Mouse (Mus musculus): ENCODE measurements around the gene Nudt13. TPM values are rescaled to one million over a fixed set of nuclear protein-coding genes. Genes with fewer than 3 reads are reported as not detected.
"Not testable (repeated sequence)": the region's sequence is repeated elsewhere in the genome, so short reads cannot be mapped to it uniquely, and the experiment has no call there.

Gene Nudt13
- polyA plus RNA-seq, 1 experiment from 2014 or later: 18.8 TPM

GRCm38 (mm10) chr14:20268421-20268820 lies 26.1 kb upstream of the Nudt13 start:
- Histone ChIP-seq H3K4me3 (replicated peaks; ENCODE audit: low read length) (no peak overlapping the region), H3K4me2 (ENCODE audit: low read length) (no peak overlapping the region), H3K36me3 (ENCODE audit: control insufficient read depth, insufficient read depth) (no peaks in the 10 kb centered on the region), H3K27ac (ENCODE audit: low read length) (no peak overlapping the region), H3K4me1 (replicated peaks; ENCODE audit: control insufficient read depth, insufficient read depth, low read length) (no peaks in the 10 kb centered on the region), H3K9me3 (ENCODE audit: control insufficient read depth, low read length) (no peaks in the 10 kb centered on the region), H3K9ac (replicated peaks; ENCODE audit: low read depth, low read length) (no peak overlapping the region), H3K27me3 (replicated peaks; ENCODE audit: control insufficient read depth, insufficient read depth, low read length) (no peaks in the 10 kb centered on the region)
- no peak for ATAC-seq
- 65% methylated on average over 6 of the region's 6 CpGs for WGBS

- Histone ChIP-seq H3K4me1 (replicated peaks; ENCODE audit: control insufficient read depth, insufficient read depth, low read length) (no peaks in the 10 kb centered on the region), H3K9me3 (ENCODE audit: control insufficient read depth, low read length) (peaks cover 4% of the 10 kb centered on the region; the same call in 1 of the 2 replicates), H3K4me2 (ENCODE audit: low read length) (no peak within 1 kb of the TSS), H3K27me3 (replicated peaks; ENCODE audit: control insufficient read depth, insufficient read depth, low read length) (no peaks in the 10 kb centered on the region), H3K9ac (replicated peaks; ENCODE audit: low read depth, low read length) (no peak within 1 kb of the TSS), H3K27ac (ENCODE audit: low read length) (no peak within 1 kb of the TSS), H3K36me3 (ENCODE audit: control insufficient read depth, insufficient read depth) (no peaks in the 10 kb centered on the region), H3K4me3 (replicated peaks; ENCODE audit: low read length) (no peak within 1 kb of the TSS)
- 82% methylated on average over 6 of the region's 6 CpGs for WGBS
- ATAC-seq: no peak
Observed at GRCm38 (mm10) chr14:20269082-20269809, 25.3 kb upstream of the Nudt13 start, which contains the start of gene Kcnk16. TSS of gene Kcnk16 (minus strand) at chr14:20269199.

- no peaks in the 10 kb centered on the region for H3K27me3 ChIP-seq (replicated peaks; ENCODE audit: control insufficient read depth, insufficient read depth, low read length)
- no peak overlapping the region for H3K27ac ChIP-seq (ENCODE audit: low read length)
- WGBS: 32% methylated on average over 4 of the region's 4 CpGs
- no peak overlapping the region for H3K9ac ChIP-seq (replicated peaks; ENCODE audit: low read depth, low read length)
- H3K9me3 ChIP-seq (ENCODE audit: control insufficient read depth, low read length): no peaks in the 10 kb centered on the region
- H3K36me3 ChIP-seq (ENCODE audit: control insufficient read depth, insufficient read depth): no peaks in the 10 kb centered on the region
- peaks cover 5% of the 10 kb centered on the region for H3K4me1 ChIP-seq (replicated peaks; ENCODE audit: control insufficient read depth, insufficient read depth, low read length)
- no peak overlapping the region for H3K4me3 ChIP-seq (replicated peaks; ENCODE audit: low read length)
- no peak overlapping the region for H3K4me2 ChIP-seq (ENCODE audit: low read length)
- no peak for ATAC-seq
Observed at GRCm38 (mm10) chr14:20291391-20291790, 3.1 kb upstream of the Nudt13 start.

GRCm38 (mm10) chr14:20294947-20295346 lies 450 bp downstream of the Nudt13 start:
- whole genome bisulfite sequencing: 53% methylated on average over 8 of the region's 8 CpGs

GRCm38 (mm10) chr14:20297616-20298015 lies 3.1 kb downstream of the Nudt13 start:
- Histone ChIP-seq H3K4me1 (replicated peaks; ENCODE audit: control insufficient read depth, insufficient read depth, low read length) (peaks cover 5% of the 10 kb centered on the region), H3K27me3 (replicated peaks; ENCODE audit: control insufficient read depth, insufficient read depth, low read length) (no peaks in the 10 kb centered on the region), H3K4me2 (ENCODE audit: low read length) (no peak overlapping the region), H3K36me3 (ENCODE audit: control insufficient read depth, insufficient read depth) (no peaks in the 10 kb centered on the region), H3K4me3 (replicated peaks; ENCODE audit: low read length) (no peak overlapping the region), H3K9me3 (ENCODE audit: control insufficient read depth, low read length) (no peaks in the 10 kb centered on the region), H3K9ac (replicated peaks; ENCODE audit: low read depth, low read length) (no peak overlapping the region), H3K27ac (ENCODE audit: low read length) (no peak overlapping the region)
- ATAC-seq: no peak
- WGBS: 84% methylated on average over 3 of the region's 3 CpGs

More at GRCm38 (mm10) chr14:20294947-20295346, 450 bp downstream of the Nudt13 start:
- Histone ChIP-seq H3K9me3 (ENCODE audit: control insufficient read depth, low read length) (no peaks in the 10 kb centered on the region), H3K9ac (replicated peaks; ENCODE audit: low read depth, low read length) (peak overlapping the region; percentile 55), H3K4me3 (replicated peaks; ENCODE audit: low read length) (peak overlapping the region; percentile 68), H3K27ac (ENCODE audit: low read length) (no peak overlapping the region), H3K4me2 (ENCODE audit: low read length) (peak overlapping the region; percentile 71), H3K36me3 (ENCODE audit: control insufficient read depth, insufficient read depth) (no peaks in the 10 kb centered on the region), H3K27me3 (replicated peaks; ENCODE audit: control insufficient read depth, insufficient read depth, low read length) (no peaks in the 10 kb centered on the region), H3K4me1 (replicated peaks; ENCODE audit: control insufficient read depth, insufficient read depth, low read length) (peaks cover 5% of the 10 kb centered on the region)
- ATAC-seq: 0 out of 2 replicates have a peak, but pooled peaks have one; percentile 24

GRCm38 (mm10) chr14:20298131-20298530 lies 3.6 kb downstream of the Nudt13 start:
- Histone ChIP-seq H3K9me3 (ENCODE audit: control insufficient read depth, low read length) (no peaks in the 10 kb centered on the region), H3K36me3 (ENCODE audit: control insufficient read depth, insufficient read depth) (no peaks in the 10 kb centered on the region), H3K27ac (ENCODE audit: low read length) (no peak overlapping the region), H3K9ac (replicated peaks; ENCODE audit: low read depth, low read length) (no peak overlapping the region), H3K4me3 (replicated peaks; ENCODE audit: low read length) (no peak overlapping the region), H3K27me3 (replicated peaks; ENCODE audit: control insufficient read depth, insufficient read depth, low read length) (no peaks in the 10 kb centered on the region), H3K4me2 (ENCODE audit: low read length) (no peak overlapping the region), H3K4me1 (replicated peaks; ENCODE audit: control insufficient read depth, insufficient read depth, low read length) (peaks cover 5% of the 10 kb centered on the region)
- WGBS: 80% methylated on average over 3 of the region's 3 CpGs
- no peak for ATAC-seq

GRCm38 (mm10) chr14:20305085-20305484 lies 10.6 kb downstream of the Nudt13 start:
- not testable (repeated sequence) for H3K4me3 ChIP-seq (replicated peaks; ENCODE audit: low read length); H3K9me3 ChIP-seq (ENCODE audit: control insufficient read depth, low read length); H3K4me2 ChIP-seq (ENCODE audit: low read length); H3K27ac ChIP-seq (ENCODE audit: low read length); ATAC-seq; H3K4me1 ChIP-seq (replicated peaks; ENCODE audit: control insufficient read depth, insufficient read depth, low read length); H3K36me3 ChIP-seq (ENCODE audit: control insufficient read depth, insufficient read depth); H3K27me3 ChIP-seq (replicated peaks; ENCODE audit: control insufficient read depth, insufficient read depth, low read length); H3K9ac ChIP-seq (replicated peaks; ENCODE audit: low read depth, low read length)
- 86% methylated on average over 2 of the region's 2 CpGs for WGBS

- no peak for ATAC-seq
Observed at GRCm38 (mm10) chr14:20315137-20315536, 20.6 kb downstream of the Nudt13 start.

GRCm38 (mm10) chr14:20319420-20319819 lies 24.9 kb downstream of the Nudt13 start:
- Histone ChIP-seq H3K9me3 (ENCODE audit: control insufficient read depth, low read length) (no peaks in the 10 kb centered on the region), H3K36me3 (ENCODE audit: control insufficient read depth, insufficient read depth) (peaks cover 17% of the 10 kb centered on the region; the same call in 1 of the 2 replicates), H3K27ac (ENCODE audit: low read length) (no peak overlapping the region), H3K4me1 (replicated peaks; ENCODE audit: control insufficient read depth, insufficient read depth, low read length) (no peaks in the 10 kb centered on the region), H3K4me2 (ENCODE audit: low read length) (no peak overlapping the region), H3K4me3 (replicated peaks; ENCODE audit: low read length) (no peak overlapping the region), H3K27me3 (replicated peaks; ENCODE audit: control insufficient read depth, insufficient read depth, low read length) (no peaks in the 10 kb centered on the region), H3K9ac (replicated peaks; ENCODE audit: low read depth, low read length) (no peak overlapping the region)
- 72% methylated on average over 3 of the region's 3 CpGs for WGBS
- ATAC-seq: no peak

More at GRCm38 (mm10) chr14:20315137-20315536, 20.6 kb downstream of the Nudt13 start:
- Histone ChIP-seq H3K9me3 (ENCODE audit: control insufficient read depth, low read length) (no peaks in the 10 kb centered on the region), H3K27me3 (replicated peaks; ENCODE audit: control insufficient read depth, insufficient read depth, low read length) (no peaks in the 10 kb centered on the region), H3K4me2 (ENCODE audit: low read length) (no peak overlapping the region), H3K4me3 (replicated peaks; ENCODE audit: low read length) (no peak overlapping the region), H3K9ac (replicated peaks; ENCODE audit: low read depth, low read length) (no peak overlapping the region), H3K4me1 (replicated peaks; ENCODE audit: control insufficient read depth, insufficient read depth, low read length) (no peaks in the 10 kb centered on the region), H3K27ac (ENCODE audit: low read length) (no peak overlapping the region), H3K36me3 (ENCODE audit: control insufficient read depth, insufficient read depth) (peaks cover 5% of the 10 kb centered on the region; the same call in 1 of the 2 replicates)
- WGBS: 84% methylated on average over 1 of the region's 1 CpGs
